Mouse (Mus musculus) adrenal gland, postnatal 14 days (tissue): ENCODE measurements around the gene Aldh3b1. TPM values are rescaled to one million over a fixed set of nuclear protein-coding genes. Genes with fewer than 3 reads are reported as not detected.
"Not testable (repeated sequence)": the region's sequence is repeated elsewhere in the genome, so short reads cannot be mapped to it uniquely, and the experiment has no call there.

Experiments used
- DNase-seq: peaks from one replicate; pipeline ENCODE4 v3.0.0; 2021; ENCODE audit warnings: mixed read lengths
- long read RNA-seq, 2 experiments: library from polyadenylated mRNA; stranded (forward); transcript quantifications; one replicate each; pipeline ENCODE4 v2.0.0; 2021
- total RNA-seq: library from RNA; stranded (reverse); gene quantifications from 2 replicates; pipeline ENCODE4 v1.2.3, GENCODE M21; 2021

Aldh3b1 gene
- total RNA-seq: 57.8 and 73.4 TPM in 2 replicates
- long read RNA-seq, experiment 1, transcript Aldh3b1-201 (10 exons, 1,924 nt): major isoform, 257 of 290 reads
- long read RNA-seq, experiment 1, partial matches to known transcripts: 22 of 290 reads
- long read RNA-seq, experiment 1, other reads (novel, unspliced or antisense): 11 of 290 reads
- long read RNA-seq, experiment 2, transcript Aldh3b1-201 (10 exons, 1,924 nt): major isoform, 139 of 159 reads
- long read RNA-seq, experiment 2, partial matches to known transcripts: 10 of 159 reads
- long read RNA-seq, experiment 2, other reads (novel, unspliced or antisense): 10 of 159 reads

DNA sequence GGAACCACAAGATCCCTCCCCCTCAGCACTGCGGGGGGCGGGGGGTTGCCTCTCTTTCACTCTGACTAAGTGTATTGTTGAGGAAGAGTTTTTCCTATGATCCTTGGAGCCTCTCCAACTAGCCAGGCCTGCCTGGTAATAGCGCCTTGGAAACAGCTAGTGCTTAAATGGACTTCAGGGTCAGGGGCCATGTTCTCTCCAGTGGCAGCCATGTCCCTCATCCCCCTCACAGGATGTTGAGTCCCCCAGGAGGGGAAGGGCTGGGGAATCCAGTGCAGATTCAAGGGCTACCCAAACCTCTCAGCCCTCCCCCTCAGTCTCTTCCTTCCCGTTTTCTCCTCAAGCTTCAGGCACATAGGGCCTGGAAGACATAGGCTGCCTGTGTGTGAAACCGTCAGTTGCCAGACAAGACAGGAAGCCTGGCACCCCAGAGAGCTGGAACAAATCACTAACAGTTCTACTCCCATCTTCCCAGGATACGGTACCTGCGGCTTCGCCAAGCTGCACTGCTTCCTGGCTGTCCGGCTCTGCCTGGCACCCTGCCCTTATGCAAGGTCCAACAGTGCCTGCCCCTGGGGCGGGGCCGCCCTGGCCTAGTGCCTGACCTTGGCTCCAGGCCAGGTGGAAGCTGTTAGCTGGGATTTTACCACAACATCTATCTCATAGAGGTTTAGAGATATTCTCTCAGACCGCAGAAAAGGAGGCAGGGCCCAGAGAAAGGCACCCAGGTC is at the start of gene Aldh3b1:
Gene Aldh3b1, minus strand, starts transcription at position 598 of the 731 bp plus-strand sequence.
- DNase-seq: peak; percentile 98

DNA sequence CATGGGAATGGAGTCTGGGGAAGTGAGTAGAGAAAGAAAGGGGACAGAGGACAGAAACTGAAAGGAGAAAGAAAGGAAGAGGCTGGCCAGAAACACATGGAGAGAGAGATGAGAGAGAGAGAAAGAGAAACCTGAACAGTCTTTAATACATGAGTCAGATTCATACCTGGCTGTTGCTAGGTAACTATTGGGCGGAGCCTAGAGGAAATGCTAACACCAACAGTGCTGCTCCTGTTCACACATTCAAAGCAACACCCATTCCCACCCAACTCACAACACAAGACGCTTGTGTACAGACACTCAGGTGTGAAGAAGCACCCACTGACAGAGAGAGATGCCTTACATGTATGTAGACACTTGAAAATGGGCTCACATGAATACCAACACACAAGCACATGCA is 46.3 kb upstream of the Aldh3b1 start:
- DNase-seq: no peak

DNA sequence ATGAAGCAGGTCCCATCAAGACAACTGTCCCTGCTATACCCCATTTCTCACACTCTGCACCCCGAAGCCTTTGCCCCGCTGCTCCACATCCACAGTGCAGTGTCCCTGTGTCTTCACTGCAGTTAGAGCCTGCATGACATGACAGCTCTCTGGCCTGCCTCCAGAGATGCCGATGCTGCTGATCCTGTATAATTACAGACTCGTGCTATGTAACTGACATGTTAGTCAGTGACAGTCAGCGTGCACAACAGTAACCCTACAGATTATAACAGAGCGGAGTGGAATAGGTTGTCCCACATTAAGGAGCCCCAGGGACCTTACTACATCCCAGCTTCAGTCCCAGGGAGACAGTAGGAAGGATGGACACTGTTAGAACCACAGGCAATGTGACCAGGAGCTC is 45.0 kb upstream of the Aldh3b1 start:
- not testable (repeated sequence) for DNase-seq

DNA sequence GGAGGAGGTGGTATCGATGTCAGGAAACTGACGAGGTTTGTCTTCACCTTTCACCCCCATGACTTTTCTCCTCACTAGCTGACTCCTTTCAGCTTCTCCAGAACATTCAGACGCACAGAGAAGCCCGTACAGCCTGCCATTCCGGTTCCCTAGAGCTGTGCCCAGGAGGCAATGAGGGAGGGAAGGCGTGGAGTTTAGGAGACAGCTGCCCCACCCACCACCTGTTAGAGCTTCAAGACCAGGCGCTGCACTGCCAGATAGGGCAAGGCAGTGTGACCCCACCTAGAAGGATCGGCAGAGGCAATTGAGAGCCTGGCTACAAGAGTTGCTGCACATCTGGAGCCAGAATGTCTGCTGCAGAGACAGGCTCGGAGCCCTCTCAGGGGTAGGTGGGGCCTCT is 42.6 kb upstream of the Aldh3b1 start, which contains the start of gene Aldh3b2:
Gene Aldh3b2, plus strand, starts transcription at position 100 of the 400 bp plus-strand sequence.
- DNase-seq: peak; percentile 21

DNA sequence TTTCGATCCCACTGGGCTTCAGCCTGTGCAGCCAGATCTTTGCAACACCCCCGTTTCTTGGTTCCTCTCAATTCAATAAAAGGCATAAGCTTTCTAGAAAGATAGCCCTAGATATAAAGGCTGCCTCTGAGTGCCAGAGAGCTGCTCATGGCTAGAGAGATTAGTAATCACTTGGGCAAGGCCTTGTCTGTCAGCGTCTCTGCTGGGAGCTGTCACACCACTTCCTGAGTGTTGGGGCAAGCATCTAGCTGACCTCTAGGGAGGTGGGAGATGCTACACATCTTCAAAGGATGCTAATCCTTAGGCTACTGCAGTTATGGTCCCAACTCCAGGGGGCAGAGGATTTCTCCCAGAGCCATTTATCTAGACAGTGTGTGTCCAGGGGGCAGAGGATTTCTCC is 37.6 kb upstream of the Aldh3b1 start:
- DNase-seq: no peak

DNA sequence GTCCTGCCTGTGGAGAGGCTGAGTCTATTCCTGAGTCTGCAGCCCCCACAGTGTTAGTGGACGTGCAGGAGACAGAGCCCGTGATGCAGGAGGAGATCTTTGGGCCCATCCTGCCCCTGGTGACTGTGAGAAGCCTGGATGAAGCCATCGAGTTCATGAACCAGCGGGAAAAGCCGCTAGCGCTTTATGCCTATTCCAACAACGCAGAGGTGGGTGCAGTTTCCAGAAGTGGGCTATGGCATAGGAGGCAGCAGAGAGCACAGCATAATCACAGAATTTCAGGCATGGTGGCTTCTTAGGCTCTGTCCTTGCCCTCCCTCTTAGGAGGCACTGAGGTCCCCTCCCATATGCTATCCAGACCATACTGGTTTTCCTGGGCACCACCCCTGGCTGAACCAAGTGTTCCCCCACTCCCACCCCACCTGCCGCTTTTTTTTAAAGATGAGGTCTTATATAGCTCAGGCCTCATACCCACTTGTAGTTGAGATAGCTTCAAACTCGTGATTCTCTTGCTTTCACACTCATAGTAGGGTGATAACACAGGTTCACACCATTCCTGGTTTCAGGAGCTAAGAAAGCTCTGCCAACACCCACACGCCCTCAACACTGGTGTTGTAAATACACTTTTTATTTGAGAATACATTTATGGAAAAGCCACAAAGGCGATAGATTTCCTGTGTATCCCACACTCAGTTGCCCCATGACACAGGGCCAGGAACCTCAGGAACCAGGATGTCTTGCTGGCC is 36.9 kb upstream of the Aldh3b1 start:
- no peak for DNase-seq

DNA sequence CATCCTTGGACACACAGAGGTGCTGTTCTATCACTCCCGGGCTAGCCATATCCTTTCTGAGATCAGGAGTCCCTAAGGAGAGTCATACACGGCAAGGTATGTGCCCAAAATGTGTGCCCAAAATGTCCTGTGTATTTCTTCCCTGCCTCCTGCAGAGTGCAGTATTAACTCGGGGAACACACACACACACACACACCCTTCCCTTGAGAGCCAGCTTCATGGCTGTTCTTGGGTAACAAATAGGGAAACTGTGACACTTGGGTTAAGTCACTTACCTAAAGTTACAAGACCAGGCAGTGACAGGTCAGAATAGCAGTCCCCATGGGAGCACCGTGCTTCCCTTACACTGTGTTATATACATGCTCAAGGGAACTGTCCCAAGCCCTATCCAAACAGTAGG is 34.4 kb upstream of the Aldh3b1 start:
- no peak for DNase-seq

DNA sequence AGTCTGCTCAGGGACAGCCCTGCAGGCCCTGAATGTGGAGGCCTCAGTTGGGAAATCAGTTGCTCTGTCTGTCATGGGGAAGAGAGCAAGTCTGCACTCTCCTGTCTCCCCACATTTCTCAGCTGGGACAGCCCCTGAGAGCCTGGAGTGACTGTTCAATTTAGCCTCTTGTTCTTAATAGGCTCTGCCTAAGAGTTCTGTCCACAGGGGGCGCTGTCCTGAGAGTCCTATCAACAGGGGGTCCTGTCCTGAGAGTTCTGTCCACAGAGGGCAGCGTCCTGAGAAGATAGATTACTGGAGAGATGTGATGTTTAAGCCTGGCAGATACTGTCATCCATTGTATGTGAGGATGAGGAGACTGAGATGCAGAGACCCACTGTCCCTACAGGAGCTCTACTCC is 32.9 kb upstream of the Aldh3b1 start:
- DNase-seq: peak; percentile 66

DNA sequence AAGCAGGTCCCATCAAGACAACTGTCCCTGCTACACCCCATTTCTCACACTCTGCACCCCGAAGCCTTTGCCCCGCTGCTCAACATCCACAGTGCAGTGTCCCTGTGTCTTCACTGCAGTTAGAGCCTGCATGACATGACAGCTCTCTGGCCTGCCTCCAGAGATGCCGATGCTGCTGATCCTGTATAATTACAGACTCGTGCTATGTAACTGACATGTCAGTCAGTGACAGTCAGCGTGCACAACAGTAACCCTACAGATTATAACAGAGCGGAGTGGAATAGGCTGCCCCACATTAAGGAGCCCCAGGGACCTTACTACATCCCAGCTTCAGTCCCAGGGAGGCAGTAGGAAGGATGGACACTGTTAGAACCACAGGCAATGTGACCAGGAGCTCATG is 32.2 kb upstream of the Aldh3b1 start:
- DNase-seq: not testable (repeated sequence)

DNA sequence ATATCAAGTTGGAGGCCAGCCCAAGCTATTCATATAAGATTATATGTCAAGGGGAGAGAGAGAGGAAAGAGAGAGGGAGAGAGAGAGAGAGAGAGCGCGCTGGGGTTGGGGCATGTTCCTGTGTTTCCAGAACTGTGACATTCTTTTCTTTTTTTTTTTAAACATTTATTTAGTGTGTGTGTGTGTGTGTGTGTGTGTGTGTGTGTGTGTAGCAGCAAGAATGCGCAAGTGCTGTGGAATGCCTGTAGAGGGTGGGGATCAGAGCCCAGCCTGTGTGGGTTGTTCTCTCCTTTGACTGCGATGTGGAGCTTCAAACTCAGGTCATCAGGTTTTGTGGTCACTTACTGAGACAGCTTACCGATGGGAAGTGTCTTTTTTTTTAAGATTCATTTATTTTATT is 30.6 kb upstream of the Aldh3b1 start:
- no peak for DNase-seq

DNA sequence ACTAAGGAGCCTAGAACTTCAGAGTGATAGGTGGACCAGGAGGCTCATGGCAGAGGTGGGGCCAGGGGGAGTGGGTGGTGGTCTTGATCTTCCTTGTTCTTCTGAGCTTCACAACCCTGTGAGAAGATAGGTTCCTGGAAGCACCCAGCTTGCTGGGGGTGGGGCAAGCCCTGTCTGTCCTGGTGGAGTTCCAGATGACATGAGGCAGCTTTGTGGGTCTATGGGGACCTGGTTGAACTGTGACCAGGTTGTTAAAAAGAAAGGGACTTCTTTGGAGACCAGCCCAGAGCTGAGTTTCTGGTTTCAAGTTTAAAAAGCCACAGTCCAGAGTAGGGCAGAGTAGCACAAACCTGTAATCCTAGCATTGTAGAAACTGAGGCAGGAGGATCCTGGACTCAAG is 29.4 kb upstream of the Aldh3b1 start:
- peak; percentile 51 for DNase-seq

DNA sequence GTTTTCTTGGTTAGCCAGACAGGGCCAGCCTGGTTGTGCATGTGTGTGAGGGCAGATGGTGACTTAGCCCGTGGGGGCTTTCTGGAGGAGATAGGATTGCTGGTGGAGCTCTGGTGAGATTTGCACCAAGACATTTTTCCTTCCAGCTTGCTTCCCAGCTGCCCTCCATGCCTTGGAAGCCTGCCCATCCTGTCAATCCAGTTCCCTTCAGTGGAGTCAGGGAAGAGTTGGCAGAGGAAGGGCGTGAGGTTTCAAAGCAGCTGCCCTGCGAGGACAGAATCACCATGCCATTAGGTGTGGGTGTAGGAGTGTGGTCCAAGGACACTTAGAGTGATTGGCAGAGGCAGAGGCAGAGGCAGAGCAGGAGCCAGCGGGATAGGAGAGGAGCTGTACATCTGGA is 28.9 kb upstream of the Aldh3b1 start, which contains the start of gene Aldh3b3:
Gene Aldh3b3, plus strand, starts transcription at position 176 of the 400 bp plus-strand sequence.
- peak; percentile 53 for DNase-seq

DNA sequence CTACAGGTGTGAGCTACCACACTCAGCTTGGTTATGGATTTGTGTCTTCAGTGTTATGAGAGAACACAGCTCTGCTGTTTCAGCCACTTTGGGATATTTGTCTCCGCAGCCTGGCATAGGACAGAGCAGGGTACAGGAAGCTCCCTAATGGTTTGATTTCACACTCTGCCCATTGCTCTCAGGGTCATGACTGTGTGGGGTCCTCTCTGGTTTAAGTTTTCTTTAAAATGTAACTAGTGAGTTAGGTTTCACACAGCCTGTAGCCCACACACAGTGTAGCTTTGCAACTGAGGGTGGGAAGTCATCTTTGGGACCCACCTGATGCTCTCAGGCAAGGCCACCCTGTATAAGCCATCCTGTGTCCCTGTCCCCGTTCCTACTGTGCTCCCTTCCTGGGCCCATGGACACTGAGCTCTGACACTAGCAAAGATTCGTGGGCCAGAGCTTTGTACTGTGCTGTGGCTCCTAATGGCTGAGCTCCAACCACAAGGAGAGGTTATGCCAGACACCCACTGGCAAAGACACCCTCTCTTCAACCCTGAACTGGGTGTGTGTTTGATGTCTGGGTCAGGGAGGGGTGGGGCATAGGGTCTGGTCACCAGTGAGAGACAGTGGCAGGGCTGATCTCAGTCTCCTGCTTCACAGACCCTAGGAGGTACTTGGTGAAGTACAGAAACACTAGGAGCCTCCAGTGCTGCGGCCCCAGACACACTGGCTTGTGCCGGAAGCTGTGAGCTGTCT is 27.9 kb upstream of the Aldh3b1 start:
- not testable (repeated sequence) for DNase-seq

DNA sequence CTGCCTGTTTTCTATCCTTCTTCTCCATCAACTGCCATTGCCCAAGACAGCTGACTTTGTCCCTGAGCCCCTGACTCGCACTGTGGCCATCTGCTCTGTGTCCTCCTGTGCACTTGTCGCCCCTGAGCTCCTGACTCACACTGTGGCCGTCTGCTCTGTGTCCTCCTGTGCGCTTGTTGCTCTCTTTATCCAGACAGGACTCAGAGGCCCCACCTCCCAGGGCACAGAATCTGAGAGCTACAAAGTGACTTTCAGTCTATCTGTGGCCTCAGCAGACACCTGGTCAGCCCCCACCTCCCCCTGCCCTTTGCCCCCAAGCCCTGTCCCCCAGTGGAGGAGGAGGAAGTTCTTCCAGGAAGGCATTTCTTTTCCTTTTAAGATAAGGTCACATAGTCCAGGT is 26.2 kb upstream of the Aldh3b1 start:
- DNase-seq: peak; percentile 60

DNA sequence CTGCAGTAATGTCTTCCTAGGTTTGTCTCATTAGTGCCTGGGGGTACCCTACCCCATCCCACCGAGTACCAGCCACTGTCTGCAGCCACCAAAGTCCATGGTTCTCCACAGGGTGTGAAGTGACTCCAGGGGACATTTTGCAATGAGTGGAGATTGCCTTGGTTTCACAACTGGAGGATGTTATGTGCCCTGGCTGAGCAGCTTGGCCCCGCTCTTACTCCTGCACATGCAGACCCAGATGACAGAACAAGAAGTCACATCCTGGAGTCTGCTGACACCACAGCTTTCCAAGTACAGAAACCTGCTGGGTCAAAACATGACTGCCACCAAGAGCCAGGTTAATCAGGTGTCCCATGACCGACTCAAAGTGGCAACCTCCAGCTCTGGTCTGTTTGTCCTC is 25.4 kb upstream of the Aldh3b1 start:
- DNase-seq: peak; percentile 50

DNA sequence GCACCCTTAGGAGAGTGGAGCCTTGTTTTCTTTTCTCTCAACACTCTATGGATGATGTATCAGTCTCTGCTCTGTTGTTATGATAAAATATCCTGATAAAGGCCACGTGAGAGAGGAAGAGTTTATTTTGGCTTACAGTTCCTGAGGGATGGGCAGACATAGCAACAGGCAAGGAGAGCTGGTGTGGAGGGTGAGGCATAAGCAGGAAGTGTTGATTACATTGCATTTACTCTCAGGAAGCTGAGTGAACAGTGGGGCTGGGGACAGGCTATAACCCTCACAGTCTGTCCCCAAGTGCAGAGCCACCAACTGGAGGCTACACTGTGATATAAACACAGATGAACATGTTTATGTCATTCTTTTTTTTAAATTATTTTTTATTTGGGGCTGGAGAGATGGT is 22.5 kb upstream of the Aldh3b1 start:
- no peak for DNase-seq

DNA sequence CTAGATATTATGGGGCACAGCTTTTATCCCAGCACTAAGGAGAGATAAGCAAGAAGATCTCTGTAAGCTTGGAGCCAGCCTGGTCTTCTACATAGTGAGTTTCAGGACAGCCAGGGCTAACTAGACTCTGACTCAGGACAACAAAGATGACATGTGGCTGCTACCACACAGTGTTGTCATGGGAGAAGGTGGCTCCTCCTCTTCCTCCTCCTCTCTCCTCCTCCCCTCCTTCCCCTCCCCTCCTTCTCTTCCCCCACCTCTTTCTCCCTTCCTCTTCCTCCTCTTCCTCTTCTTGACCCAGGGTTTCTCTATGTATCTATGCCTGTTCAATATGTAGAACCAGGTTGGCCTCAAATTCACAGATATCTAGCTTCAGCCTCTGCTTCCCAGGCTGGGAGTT is 21.9 kb upstream of the Aldh3b1 start:
- no peak for DNase-seq

DNA sequence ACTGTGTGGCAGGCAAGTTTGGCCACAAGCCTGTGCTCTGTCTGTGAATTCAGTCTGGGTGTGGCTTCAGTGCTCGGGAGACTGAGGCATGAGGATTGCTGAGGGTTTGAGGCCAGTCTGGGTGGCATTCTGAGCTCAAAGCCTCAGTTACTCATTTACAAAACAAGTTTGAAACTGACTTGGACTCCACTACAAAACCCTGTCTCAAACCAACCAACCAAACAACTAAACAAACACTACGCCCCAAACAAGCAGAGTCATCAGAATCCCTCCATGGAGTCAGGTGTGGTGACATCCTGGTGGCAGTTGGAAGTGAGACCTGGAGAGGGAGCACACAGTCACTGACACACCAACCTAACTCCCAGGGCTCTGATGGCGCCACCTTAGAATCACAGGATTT is 20.7 kb upstream of the Aldh3b1 start:
- DNase-seq: no peak

DNA sequence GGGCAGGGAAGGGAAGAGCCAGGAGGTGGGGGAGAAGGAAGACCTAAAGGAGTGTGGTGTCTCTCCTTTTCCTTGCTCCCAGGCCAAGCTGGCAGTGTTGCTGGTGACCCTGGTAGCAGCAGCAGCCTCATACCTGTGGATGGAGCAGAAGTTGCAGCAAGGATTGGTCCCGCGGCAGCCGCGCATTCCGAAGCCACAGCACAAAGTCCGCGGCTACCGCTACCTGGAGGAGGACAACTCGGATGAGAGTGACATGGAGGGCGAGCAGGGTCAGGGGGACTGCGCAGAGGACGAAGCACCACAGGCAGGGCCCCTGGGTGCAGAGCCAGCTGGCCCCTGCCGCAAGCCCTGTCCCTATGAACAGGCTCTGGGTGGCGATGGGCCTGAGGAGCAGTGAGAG is 18.9 kb upstream of the Aldh3b1 start:
- DNase-seq: no peak

DNA sequence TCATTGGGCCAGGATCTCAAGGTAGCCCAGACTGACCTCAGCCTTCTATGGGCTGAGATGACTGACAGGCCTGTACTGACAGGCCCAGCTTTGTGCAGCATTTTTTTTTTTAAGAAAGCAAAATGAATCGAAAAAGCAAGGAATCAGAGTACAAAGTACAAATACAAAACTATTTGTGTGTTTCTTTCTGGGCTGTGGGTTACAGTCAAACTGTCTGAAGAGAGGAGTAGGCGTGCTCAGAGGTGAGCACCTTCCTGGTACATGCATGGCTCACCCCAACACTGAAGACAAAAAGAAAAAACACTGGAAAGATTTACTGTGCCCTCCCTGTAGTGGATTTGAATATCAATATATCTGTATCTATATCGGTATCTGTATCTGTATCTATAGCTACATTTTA is 18.2 kb upstream of the Aldh3b1 start:
- no peak for DNase-seq

DNA sequence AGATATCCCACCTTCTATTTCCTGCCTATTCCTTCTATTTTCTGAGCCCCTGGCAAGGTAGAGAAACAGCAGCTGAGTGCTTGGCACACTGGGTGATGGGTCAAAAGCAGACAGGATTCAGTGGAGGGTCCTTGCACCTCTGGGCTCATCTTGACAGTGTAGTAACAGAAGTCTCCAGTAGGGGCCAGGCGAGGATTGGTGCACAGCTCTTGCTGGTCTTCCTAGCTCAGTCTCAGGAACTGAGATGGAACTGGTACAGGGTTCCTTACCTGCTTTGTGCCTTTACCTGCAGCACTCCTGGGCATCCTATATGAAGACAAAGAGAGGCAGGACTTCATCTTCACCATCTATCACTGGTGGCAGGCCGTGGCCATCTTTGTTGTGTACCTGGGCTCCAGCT is 17.1 kb upstream of the Aldh3b1 start:
- DNase-seq: peak; percentile 82

DNA sequence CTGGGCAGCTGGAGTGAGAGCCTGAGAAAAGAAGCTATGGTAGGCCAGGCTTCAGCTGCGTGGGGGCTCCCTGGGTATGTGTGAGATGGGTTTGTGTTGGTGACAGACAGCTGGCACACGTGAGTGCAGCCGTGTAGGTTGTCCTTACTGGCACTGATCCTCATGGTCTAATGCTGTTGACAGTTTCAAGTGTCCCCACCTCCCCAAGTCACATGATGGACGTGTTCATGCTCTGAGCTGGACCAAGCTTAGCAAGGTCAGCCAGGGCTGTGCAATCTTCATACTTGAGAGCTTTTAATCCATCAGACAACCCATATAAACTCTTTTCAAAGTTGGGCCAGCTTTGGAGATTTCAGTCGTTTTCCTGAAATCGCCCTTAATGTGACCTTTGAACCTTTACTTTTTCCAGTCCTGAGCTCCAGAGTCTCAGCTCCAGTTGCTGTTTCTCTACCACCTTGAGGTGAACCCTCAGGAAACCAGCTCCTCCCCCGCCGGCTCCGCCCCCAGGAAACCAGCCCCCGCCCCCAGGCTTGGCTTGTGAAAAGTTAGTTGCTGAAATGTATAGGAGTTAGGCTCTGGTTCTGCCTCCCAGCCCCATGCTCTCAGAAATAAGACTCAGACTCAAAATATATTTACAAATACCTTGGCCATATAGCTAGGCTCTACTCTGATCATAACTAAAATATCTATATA is 16.4 kb upstream of the Aldh3b1 start:
- DNase-seq: no peak
